Mouse (Mus musculus) myocyte (in vitro differentiated cells): ENCODE measurements around the gene Cdk5r1.

Experiments
- CEBPB ChIP-seq: IDR thresholded peaks from 2 replicates; pipeline ENCODE4 v1.6.1; 2011; ENCODE audit warnings: mild to moderate bottlenecking, moderate library complexity; ENCODE audit not compliant: poor library complexity, insufficient read depth, severe bottlenecking
- E2F4 ChIP-seq: IDR thresholded peaks from one replicate; pipeline ENCODE4 v1.6.1; 2011; ENCODE audit warnings: mild to moderate bottlenecking, control low read depth, moderate library complexity; ENCODE audit not compliant: insufficient read depth
- MAX ChIP-seq: IDR thresholded peaks from one replicate; pipeline ENCODE4 v1.6.1; 2011; ENCODE audit warnings: low read depth, mild to moderate bottlenecking, control low read depth
- POLR2A ChIP-seq: IDR thresholded peaks from one replicate; pipeline ENCODE4 v1.6.1; 2011; ENCODE audit warnings: low read depth, mild to moderate bottlenecking, control low read depth, moderate library complexity; ENCODE audit not compliant: insufficient read length
- REST ChIP-seq: IDR thresholded peaks from one replicate; pipeline ENCODE4 v1.6.1; 2011; ENCODE audit warnings: mild to moderate bottlenecking, control low read depth, moderate library complexity; ENCODE audit not compliant: insufficient read depth, insufficient read length
- SRF ChIP-seq: IDR thresholded peaks from one replicate; pipeline ENCODE4 v1.6.1; 2011; ENCODE audit warnings: low read depth; ENCODE audit not compliant: control insufficient read depth, insufficient read length

DNA sequence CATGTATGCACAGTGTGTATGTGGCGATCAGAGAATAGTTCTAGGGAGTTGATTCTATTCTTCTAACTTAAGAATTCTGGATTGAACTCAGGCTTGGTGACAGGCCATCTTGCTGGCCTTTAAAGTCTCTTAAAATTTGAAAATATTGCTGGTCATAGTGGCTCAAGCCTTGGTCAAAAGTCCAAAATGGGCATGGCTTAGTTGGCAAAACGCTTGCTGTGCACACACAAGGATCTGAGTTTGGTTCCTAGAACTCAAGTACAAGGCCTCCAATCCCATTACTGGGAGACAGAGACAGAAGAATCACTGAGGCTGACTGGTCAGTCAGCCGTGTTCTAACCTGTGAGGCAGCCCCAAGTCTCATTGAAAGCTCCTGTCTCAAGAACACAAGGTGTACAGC, 29.9 kb upstream of the Cdk5r1 start:
- TF ChIP-seq POLR2A (no peak), REST (no peak), CEBPB (no peak), E2F4 (no peak), SRF (no peak), MAX (no peak)
